Mouse (Mus musculus): ENCODE measurements around the gene Agap1. TPM values are rescaled to one million over a fixed set of nuclear protein-coding genes. Genes with fewer than 3 reads are reported as not detected.

The Agap1 gene
- total RNA-seq, 2 experiments from 2014 or later: 16.5 to 26.3 TPM

DNA sequence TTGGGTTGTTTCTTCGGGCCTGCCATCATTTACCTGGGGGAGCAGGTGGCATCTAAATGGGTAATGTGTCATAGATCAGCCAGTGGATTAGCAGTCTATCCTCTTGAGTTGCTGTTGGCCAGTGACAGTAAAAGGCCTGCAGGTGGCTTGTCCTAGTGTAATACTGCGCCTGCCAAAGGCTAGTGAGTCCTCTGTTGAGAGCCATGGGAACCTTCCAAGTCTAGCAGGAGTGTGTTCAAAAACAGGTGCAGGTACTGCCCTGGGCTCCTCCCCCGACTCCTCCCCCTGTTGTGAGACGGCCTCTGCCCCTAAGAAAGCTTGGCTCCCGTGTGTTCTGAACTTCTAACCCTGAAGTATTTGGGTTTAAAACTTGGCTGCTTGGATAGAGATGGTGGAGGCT lies 1.9 kb downstream of the Agap1 start:
- intact Hi-C loops (cut with DNase I): no loop called here
- no peak for DNase-seq

GRCm38 (mm10) chr1:89457126-89458031 lies 2.8 kb downstream of the Agap1 start:
- DNase-seq: no peak
- intact Hi-C loops (cut with DNase I): no loop called here

DNA sequence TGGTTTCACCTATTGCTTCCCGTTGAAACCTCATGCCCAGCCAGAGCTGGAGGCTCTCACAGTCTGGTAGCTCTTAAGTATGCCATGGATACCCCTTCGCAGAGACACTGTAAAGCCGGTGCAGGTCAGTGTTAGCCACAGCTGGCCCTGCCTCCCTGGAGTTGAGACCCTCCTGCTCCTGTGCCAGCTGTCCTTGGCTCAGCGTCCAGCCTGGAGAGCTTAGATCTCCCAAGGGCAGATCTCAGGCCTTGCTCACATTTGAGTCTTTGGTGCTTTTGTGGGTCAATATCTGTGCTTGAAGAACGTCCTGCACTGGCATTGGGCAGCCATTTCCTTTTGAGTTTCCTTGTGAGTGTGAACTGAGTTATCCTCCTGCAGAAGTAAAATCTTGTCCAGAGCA lies 7.3 kb downstream of the Agap1 start:
- intact Hi-C loops (cut with DNase I): no loop called here
- no peak for DNase-seq

DNA sequence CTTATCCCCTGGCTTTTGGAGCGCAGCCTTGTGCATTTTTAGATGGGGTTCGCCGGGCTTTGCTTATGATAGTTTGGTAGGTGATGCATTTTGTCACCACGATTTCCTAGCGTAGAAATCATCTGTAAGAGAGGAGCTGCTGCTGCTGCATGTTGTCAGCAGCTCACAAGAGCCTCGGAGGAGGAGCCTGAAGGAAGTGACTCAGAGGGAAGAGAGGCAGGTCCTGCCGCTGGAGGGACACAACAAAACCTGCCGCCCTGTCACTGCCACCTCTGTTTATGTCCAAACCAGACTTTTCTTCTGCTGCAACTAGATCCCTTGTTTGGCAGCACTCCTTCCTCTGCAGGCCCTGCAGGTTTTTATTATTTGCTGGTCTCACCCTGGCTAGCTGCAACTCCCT lies 8.5 kb downstream of the Agap1 start:
- intact Hi-C loops (cut with DNase I): no loop called here
- DNase-seq: peak in 1 of 2 experiments; percentile 19

DNA sequence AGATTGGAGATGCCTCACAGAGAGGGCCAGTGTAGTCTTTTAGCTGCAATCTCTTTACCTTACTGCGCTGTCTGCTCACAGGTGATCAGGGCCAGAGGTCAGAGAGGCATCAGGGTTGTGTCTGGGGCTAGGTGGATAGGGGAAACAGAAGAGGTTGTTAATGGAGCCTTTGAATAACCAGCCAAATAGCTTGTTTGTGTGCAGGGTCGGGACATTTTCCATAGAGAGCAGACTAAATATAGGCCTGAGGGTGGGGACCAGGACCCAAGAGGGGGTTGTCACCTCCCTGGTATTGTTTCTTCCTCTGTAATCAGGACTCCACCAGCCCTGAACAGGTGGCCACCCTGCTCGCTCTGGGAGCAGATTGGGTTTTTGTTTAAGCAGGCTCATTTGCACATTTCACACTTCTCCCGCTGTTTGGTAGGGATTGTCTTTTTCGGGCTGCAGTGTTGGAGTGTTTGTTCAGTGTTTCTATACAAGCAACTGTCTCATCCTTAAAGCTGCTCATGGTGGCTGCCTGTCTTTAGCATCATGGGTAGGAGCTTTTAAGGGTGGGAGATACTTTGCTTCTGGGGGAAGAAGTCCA lies 10.9 kb downstream of the Agap1 start:
- no peak for DNase-seq
- intact Hi-C loops (cut with DNase I): no loop called here

- no peak for DNase-seq
- intact Hi-C loops (cut with DNase I): no loop called here
These were observed 12.9 kb downstream of the Agap1 start for GRCm38 (mm10) chr1:89467321-89468069.

- intact Hi-C loops (cut with DNase I): no loop called here
- no peak for DNase-seq
These were observed 13.5 kb downstream of the Agap1 start for GRCm38 (mm10) chr1:89468141-89468540.

DNA sequence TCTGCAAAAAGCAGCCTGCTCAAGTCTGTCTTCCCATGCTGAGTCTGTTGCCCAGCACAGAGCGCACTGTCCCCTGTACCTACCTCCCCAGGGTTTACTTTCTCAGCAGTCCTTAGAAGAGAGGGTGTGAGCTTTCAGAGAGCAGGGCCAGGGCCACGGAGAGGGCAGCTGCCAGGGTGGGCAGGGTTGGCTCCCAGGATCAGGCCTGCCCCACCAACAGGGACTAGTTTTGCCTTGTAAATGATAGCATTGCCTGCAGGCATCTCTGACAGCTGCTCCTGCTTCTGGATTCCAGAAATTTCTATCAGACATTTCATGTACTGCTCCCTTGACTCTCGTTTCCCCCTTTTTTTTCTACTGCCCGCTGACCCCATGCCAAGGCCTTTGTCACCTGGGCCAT lies 16.8 kb downstream of the Agap1 start:
- intact Hi-C loops (cut with DNase I): no loop called here
- DNase-seq: no peak

- intact Hi-C loops (cut with DNase I): no loop called here
- DNase-seq: no peak
These were observed 17.3 kb downstream of the Agap1 start for GRCm38 (mm10) chr1:89471891-89472290.

DNA sequence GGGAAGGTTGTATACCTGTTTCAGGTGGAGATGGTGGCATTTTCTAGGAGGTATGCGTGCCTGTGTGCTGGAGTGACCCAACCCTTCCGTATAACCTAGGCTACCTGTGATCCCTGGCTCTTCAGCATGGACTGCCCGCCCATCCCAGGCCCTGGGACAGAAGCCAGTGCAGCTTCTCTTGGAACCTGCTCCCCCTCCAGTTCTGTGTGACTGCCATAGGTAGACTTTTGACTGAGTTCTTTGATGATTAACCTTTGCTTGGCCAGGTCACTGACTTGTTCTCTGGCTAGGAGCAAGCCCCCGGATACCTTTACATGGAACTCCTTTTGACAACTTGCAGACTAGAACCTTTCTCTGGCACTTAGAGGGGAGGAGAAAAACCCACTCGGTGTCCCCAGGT lies 19.3 kb downstream of the Agap1 start:
- intact Hi-C loops (cut with DNase I): no loop called here
- no peak for DNase-seq

DNA sequence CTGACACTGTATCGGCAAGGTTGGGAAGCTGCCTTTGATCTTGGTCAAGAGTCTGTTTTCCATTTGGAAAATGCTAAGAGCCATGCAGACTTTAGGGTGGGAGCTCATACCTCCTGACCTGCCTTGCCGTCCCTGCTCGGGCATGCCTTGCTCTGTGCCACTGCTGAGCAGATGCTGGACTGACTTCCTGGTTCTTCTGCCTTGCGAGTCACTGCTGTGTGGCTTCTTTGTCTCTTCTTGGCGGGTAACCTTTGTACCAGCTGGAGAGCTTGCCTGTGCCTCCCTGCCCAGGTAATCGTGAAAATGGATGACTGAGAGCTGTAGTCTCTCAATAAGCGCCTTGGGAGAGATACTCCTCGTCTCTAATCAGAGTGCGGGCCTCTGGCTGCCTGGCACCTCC lies 20.2 kb downstream of the Agap1 start:
- intact Hi-C loops (cut with DNase I): no loop called here
- no peak for DNase-seq

- no peak for DNase-seq
- intact Hi-C loops (cut with DNase I): no loop called here
These were observed 22.4 kb downstream of the Agap1 start for GRCm38 (mm10) chr1:89477033-89477432.

GRCm38 (mm10) chr1:89478571-89479460 lies 24.2 kb downstream of the Agap1 start:
- DNase-seq: no peak

DNA sequence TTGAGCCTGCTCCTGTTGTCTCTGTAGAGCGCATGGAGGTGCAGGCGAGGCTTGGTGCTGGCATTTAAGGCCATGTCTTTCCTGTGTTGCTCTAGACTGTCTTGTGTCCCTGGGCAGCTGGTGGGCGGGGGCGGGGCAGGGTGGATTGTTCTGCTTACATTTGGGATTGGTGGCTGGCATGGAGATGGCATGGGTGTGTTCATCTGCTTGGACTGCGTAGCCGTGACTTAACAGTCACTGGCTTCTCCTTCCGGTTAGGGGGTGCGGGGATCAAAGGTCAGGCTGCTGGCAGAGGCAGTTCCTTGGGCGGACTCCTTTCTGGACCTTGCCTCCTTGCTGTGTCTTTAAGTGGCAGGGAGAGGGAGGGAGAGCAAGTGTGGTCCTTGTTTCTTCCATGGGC lies 26.5 kb downstream of the Agap1 start:
- intact Hi-C loops (cut with DNase I): no loop called here
- DNase-seq: no peak

More at GRCm38 (mm10) chr1:89478571-89479460, 24.2 kb downstream of the Agap1 start:
- intact Hi-C loops (cut with DNase I): no loop called here

DNA sequence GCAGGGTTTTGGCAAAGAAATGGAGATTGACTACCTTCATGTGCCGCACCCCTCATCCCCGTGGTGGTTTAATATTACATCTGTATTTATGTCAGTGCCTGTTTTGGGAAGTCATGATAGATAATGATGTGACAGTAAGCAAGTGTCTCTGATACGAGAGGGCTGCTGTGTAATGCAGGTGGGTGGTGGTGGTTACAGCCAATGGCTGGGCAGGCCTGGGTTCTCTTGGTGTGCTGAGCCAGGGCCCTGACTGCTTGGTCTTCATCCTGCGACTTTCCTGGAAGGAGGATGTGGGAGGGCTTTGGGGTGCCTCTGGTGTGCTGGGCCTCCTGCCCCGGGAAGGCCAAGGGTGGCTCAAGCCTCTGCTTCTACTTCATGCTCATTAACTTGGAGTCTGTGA lies 28.2 kb downstream of the Agap1 start:
- no peak for DNase-seq
- intact Hi-C loops (cut with DNase I): no loop called here

DNA sequence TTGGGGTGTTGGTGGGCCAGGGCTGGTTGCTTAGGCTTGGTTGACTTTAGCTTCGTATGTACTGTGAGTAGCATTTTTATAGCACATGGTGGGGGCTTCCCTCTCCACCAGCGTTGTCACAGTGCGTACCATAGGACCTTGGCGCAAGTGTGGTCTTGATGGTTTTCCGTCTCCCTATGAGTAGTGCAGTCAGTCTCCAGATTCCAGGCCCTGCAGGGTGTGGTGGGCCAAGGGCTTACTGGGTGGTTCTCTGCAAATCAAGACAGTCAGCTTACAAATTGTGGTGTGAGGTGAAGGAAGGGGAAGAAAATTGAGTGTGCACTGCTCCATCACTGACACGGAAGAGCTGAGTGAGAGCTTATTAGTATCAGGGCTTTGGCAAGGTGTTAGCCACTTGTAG lies 32.3 kb downstream of the Agap1 start:
- DNase-seq: no peak
- intact Hi-C loops (cut with DNase I): no loop called here

- intact Hi-C loops (cut with DNase I): no loop called here
- no peak for DNase-seq
These were observed 34.7 kb downstream of the Agap1 start for GRCm38 (mm10) chr1:89489111-89489971.

DNA sequence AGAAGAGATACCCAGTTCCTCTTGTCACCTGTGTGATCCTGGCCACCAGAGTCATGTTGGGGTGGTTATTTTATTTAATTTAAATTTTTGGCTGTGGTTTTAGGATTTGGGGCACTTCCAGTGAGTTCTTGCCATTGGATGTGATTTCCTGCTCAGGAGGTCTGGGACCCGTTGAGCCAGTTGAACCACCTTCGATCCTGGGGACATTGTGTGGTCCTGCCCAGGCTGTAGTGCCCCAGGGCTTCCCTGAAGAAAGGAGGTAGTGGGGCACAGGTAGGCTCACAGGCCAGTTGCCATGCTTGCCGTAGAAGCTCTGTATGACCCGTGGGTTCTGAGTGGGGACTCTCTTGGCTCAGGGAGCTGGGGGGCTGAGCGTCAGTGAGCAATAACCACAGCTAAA lies 38.6 kb downstream of the Agap1 start:
- no peak for DNase-seq
- intact Hi-C loops (cut with DNase I): no loop called here

- intact Hi-C loops (cut with DNase I): no loop called here
- DNase-seq: no peak
These were observed 40.2 kb downstream of the Agap1 start for GRCm38 (mm10) chr1:89494816-89495215.

Measured in gastrocnemius, postnatal 36 days (tissue).